ENCODE assay signal across 8 mouse cellular contexts in genomic region chr5:115431061-115431897, GRCm38 (mm10). TPM values are rescaled to one million over a fixed set of nuclear protein-coding genes. Genes with fewer than 3 reads are reported as not detected.
DNase-seq lines count a peak whose midpoint lies in the region; ATAC-seq and TF ChIP-seq lines count a peak whose summit lies in the region.

No protein-coding gene starts in this region.

- peaks cover 11% of the 10 kb centered on the region; the same call in 1 of the 2 replicates for H3K27me3 ChIP-seq in kidney, embryonic 16.5 days (ENCODE audit: insufficient read depth, low read length)
- no peaks in the 10 kb centered on the region; the same call in 1 of the 2 replicates for H3K27me3 ChIP-seq in kidney, adult 2 months (replicated peaks; ENCODE audit: control insufficient read depth, insufficient read depth, low read length)
- H3K27me3 ChIP-seq in forebrain, embryonic 15.5 days = no peaks in the 10 kb centered on the region
- H3K27me3 ChIP-seq in liver, embryonic 16.5 days (ENCODE audit: control insufficient read depth, insufficient read depth, low read depth, low read length) = peaks cover 79% of the 10 kb centered on the region

- peak overlapping the region; percentile 95 for H3K4me2 ChIP-seq in kidney, embryonic 16.5 days (replicated peaks; ENCODE audit: low read depth, low read length)
- peak overlapping the region; percentile 92 for H3K4me2 ChIP-seq in forebrain, embryonic 15.5 days (replicated peaks)
- H3K4me2 ChIP-seq in liver, embryonic 16.5 days (ENCODE audit: low read depth, low read length) = peak overlapping the region; percentile 58

- H3K4me1 ChIP-seq in kidney, embryonic 16.5 days (ENCODE audit: insufficient read depth, low read length) = peaks cover 53% of the 10 kb centered on the region
- H3K4me1 ChIP-seq in kidney, adult 2 months (ENCODE audit: control insufficient read depth, insufficient read depth, low read length) = no peaks in the 10 kb centered on the region
- peaks cover 66% of the 10 kb centered on the region for H3K4me1 ChIP-seq in forebrain, embryonic 15.5 days
- H3K4me1 ChIP-seq in liver, embryonic 16.5 days (ENCODE audit: control insufficient read depth, low read depth, low read length) = no peaks in the 10 kb centered on the region; the same call in 1 of the 2 replicates

- 10% methylated on average over 12 of the region's 14 CpGs for WGBS in kidney, embryonic 16.5 days
- WGBS in kidney, adult 2 months = 39% methylated on average over 14 of the region's 14 CpGs
- WGBS in forebrain, embryonic 15.5 days = 2% methylated on average over 14 of the region's 14 CpGs
- WGBS in liver, embryonic 16.5 days (ENCODE audit: insufficient replicate concordance) = 12% methylated on average over 14 of the region's 14 CpGs

- TF ChIP-seq POLR2A in kidney, adult 2 months (IDR thresholded peaks at IDR 0.05; ENCODE audit: low read depth, low read length) = no peak

- no peaks in the 10 kb centered on the region for H3K36me3 ChIP-seq in kidney, embryonic 16.5 days (ENCODE audit: insufficient read depth, low read length)
- H3K36me3 ChIP-seq in kidney, adult 2 months (ENCODE audit: control insufficient read depth, insufficient read depth, low read length) = no peaks in the 10 kb centered on the region
- no peaks in the 10 kb centered on the region for H3K36me3 ChIP-seq in forebrain, embryonic 15.5 days
- H3K36me3 ChIP-seq in liver, embryonic 16.5 days (ENCODE audit: control insufficient read depth, insufficient read depth) = no peaks in the 10 kb centered on the region

- H3K9me3 ChIP-seq in kidney, embryonic 16.5 days (ENCODE audit: low read length) = no peaks in the 10 kb centered on the region
- H3K9me3 ChIP-seq in forebrain, embryonic 15.5 days = no peaks in the 10 kb centered on the region
- no peaks in the 10 kb centered on the region for H3K9me3 ChIP-seq in liver, embryonic 16.5 days (replicated peaks; ENCODE audit: control insufficient read depth, low read length)

- no peak for ATAC-seq in kidney, embryonic 16.5 days (ENCODE audit: low FRiP score, low TSS enrichment)
- 0 out of 2 replicates have a peak, but pooled peaks have one; percentile 0 for ATAC-seq in forebrain, embryonic 15.5 days (replicated peaks)
- no peak for ATAC-seq in liver, embryonic 16.5 days (ENCODE audit: low read depth)

- H3K9ac ChIP-seq in kidney, embryonic 16.5 days (replicated peaks; ENCODE audit: low read length) = peak overlapping the region; percentile 95
- H3K9ac ChIP-seq in forebrain, embryonic 15.5 days (replicated peaks) = peak overlapping the region; percentile 100
- H3K9ac ChIP-seq in liver, embryonic 16.5 days (ENCODE audit: low read depth, low read length) = no peak overlapping the region

- peak overlapping the region; percentile 78; the same call in 1 of the 2 replicates for H3K27ac ChIP-seq in kidney, embryonic 16.5 days (ENCODE audit: low read length)
- H3K27ac ChIP-seq in kidney, adult 2 months (ENCODE audit: insufficient read depth, low read depth, low read length) = no peak overlapping the region
- H3K27ac ChIP-seq in forebrain, embryonic 15.5 days (replicated peaks) = peak overlapping the region; percentile 100
- no peak overlapping the region for H3K27ac ChIP-seq in liver, embryonic 16.5 days (ENCODE audit: low read length)

- TF ChIP-seq CTCF in kidney, adult 2 months (conservative IDR thresholded peaks at IDR 0.05; ENCODE audit: insufficient read depth, insufficient read length, low read depth, low read length) = no peak

- no peak for DNase-seq in kidney, adult 2 months
- DNase-seq in brain, adult 2 months (ENCODE audit: low read depth, low spot score) = peak; percentile 36
- DNase-seq in testis, postnatal 10 days (ENCODE audit: low spot score) = peak; percentile 80
- no peak for DNase-seq in urinary bladder, postnatal 25 days (ENCODE audit: low spot score)
- DNase-seq in lung, postnatal 4 days = no peak

- peak overlapping the region; percentile 93 for H3K4me3 ChIP-seq in kidney, embryonic 16.5 days (ENCODE audit: low read length)
- H3K4me3 ChIP-seq in kidney, adult 2 months (ENCODE audit: insufficient read depth, low read depth, low read length) = no peak overlapping the region
- peak overlapping the region; percentile 99 for H3K4me3 ChIP-seq in forebrain, embryonic 15.5 days
- H3K4me3 ChIP-seq in liver, embryonic 16.5 days (ENCODE audit: low read depth, low read length) = peak overlapping the region; percentile 59; the same call in 1 of the 2 replicates

RNA-seq across cellular contexts. Expression of gene Msi1, which starts 1.9 kb away (rescaled TPM):
- polyA plus RNA-seq in kidney, embryonic 16.5 days (2015; fragmentation: Nextera tagmentation; extraction: Ambion mirVana) = 12.1 and 14.1 TPM in 2 replicates
- 2.0 and 2.5 TPM in 2 replicates for polyA plus RNA-seq in kidney, adult 2 months (2012; rRNA removed)
- polyA plus RNA-seq in forebrain, embryonic 15.5 days (2015; fragmentation: Nextera tagmentation; extraction: Ambion mirVana) = 70.0 and 75.8 TPM in 2 replicates
- 0.25 and 0.27 TPM in 2 replicates for polyA plus RNA-seq in liver, embryonic 16.5 days (2015; fragmentation: Nextera tagmentation; extraction: Ambion mirVana)

RNA-seq across cellular contexts. Expression of gene Pla2g1b, which starts 34.8 kb away (rescaled TPM):
- polyA plus RNA-seq in kidney, embryonic 16.5 days (2015; fragmentation: Nextera tagmentation; extraction: Ambion mirVana) = 0.94 and 2.1 TPM in 2 replicates
- polyA plus RNA-seq in kidney, adult 2 months (2012; rRNA removed) = 0.74 TPM in 1 of 2 replicates, not detected in the other
- not detected in 2 replicates for polyA plus RNA-seq in forebrain, embryonic 15.5 days (2015; fragmentation: Nextera tagmentation; extraction: Ambion mirVana)
- polyA plus RNA-seq in liver, embryonic 16.5 days (2015; fragmentation: Nextera tagmentation; extraction: Ambion mirVana) = not detected in 2 replicates

RNA-seq across cellular contexts. Expression of gene Sirt4, which starts 53.2 kb away (rescaled TPM):
- polyA plus RNA-seq in kidney, embryonic 16.5 days (2015; fragmentation: Nextera tagmentation; extraction: Ambion mirVana) = 27.3 and 27.5 TPM in 2 replicates
- 34.0 and 49.3 TPM in 2 replicates for polyA plus RNA-seq in kidney, adult 2 months (2012; rRNA removed)
- 34.0 and 34.2 TPM in 2 replicates for polyA plus RNA-seq in forebrain, embryonic 15.5 days (2015; fragmentation: Nextera tagmentation; extraction: Ambion mirVana)
- 4.6 and 6.5 TPM in 2 replicates for polyA plus RNA-seq in liver, embryonic 16.5 days (2015; fragmentation: Nextera tagmentation; extraction: Ambion mirVana)

Comparison
In these comparisons a context has a peak if more than half of its experiments do, and no peak if none do; other contexts are left out.
1. H3K27ac ChIP-seq: peak in kidney, embryonic 16.5 days (single experiment) and forebrain, embryonic 15.5 days (single experiment); none in kidney, adult 2 months (single experiment) and liver, embryonic 16.5 days (single experiment).
2. DNase-seq: peak in brain, adult 2 months (single experiment) and testis, postnatal 10 days (single experiment); none in kidney, adult 2 months (single experiment), urinary bladder, postnatal 25 days (single experiment) and lung, postnatal 4 days (0 of 2).
3. Peak in every context shown above with its lines, with median percentiles within 50 percentile points of each other: H3K4me2 ChIP-seq.